Mouse (Mus musculus): ENCODE results near the gene Tpd52l2. TPM values are rescaled to one million over a fixed set of nuclear protein-coding genes. Genes with fewer than 3 reads are reported as not detected.
"Not testable (repeated sequence)": the region's sequence is repeated elsewhere in the genome, so short reads cannot be mapped to it uniquely, and the experiment has no call there.

Tpd52l2 gene
- polyA plus RNA-seq, 1 experiment, result 41.5 TPM

DNA sequence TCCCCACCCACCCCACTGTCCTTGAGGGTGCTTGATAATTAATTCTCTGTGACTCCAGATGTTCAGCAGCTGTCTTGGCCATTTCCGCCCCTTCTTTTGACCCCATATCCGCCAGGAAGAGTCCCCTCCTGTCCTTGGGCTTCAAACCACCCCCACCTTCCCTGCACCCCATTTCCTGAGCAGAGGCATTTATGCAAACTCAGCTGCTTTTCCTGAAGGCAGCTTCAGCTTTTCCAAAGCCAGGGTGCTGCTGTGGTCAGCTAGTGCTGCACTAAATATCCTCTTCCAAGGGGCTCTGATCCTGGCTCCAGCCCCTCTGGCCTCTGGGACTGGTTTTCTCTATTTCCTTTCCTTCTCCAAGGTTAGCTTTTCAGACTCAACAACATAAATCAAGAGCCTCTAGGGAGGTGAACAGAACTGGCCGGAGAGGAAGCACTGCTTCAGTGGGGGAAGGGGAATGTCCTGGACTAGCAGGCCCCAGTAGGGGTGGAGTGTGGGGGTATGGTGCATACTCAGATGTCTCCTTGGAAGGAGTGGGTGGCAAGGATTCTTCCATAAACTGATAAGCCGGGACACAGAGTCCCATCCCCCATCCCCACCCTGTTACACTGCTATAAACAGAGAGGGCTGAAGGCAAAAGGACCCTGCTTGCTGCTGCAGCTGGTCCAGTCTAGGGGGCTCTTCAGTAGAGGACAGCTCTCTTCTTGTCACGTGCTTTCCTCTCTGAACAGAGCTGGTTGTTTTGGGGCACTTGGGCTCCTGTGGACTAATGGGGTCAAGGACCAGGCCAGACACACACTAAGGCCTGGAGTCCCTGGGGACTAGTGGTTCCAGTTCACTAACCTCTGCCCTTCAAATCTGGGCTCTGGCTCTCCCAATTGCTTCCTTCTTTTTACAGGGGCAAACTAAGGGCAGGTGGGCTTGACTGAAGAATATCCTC lies 9.3 kb upstream of the Tpd52l2 start:
- no peak overlapping the region for H3K4me3 ChIP-seq (ENCODE audit: insufficient read depth, low read depth, low read length)
- 29% methylated on average over 5 of the region's 5 CpGs for WGBS
- H3K4me1 ChIP-seq (ENCODE audit: control insufficient read depth, insufficient read depth, low read length), result no peaks in the 10 kb centered on the region; the same call in 1 of the 2 replicates
- peak overlapping the region; percentile 89 for H3K27ac ChIP-seq (ENCODE audit: insufficient read depth, low read depth, low read length)
- H3K36me3 ChIP-seq (ENCODE audit: control insufficient read depth, insufficient read depth, low read length), result no peaks in the 10 kb centered on the region
- no peak for TF ChIP-seq CTCF (conservative IDR thresholded peaks at IDR 0.05; ENCODE audit: insufficient read depth, insufficient read length, low read depth, low read length)
- TF ChIP-seq POLR2A (IDR thresholded peaks at IDR 0.05; ENCODE audit: low read depth, low read length), result no peak
- DNase-seq, result peak; percentile 88
- H3K27me3 ChIP-seq (replicated peaks; ENCODE audit: control insufficient read depth, insufficient read depth, low read length), result no peaks in the 10 kb centered on the region

DNA sequence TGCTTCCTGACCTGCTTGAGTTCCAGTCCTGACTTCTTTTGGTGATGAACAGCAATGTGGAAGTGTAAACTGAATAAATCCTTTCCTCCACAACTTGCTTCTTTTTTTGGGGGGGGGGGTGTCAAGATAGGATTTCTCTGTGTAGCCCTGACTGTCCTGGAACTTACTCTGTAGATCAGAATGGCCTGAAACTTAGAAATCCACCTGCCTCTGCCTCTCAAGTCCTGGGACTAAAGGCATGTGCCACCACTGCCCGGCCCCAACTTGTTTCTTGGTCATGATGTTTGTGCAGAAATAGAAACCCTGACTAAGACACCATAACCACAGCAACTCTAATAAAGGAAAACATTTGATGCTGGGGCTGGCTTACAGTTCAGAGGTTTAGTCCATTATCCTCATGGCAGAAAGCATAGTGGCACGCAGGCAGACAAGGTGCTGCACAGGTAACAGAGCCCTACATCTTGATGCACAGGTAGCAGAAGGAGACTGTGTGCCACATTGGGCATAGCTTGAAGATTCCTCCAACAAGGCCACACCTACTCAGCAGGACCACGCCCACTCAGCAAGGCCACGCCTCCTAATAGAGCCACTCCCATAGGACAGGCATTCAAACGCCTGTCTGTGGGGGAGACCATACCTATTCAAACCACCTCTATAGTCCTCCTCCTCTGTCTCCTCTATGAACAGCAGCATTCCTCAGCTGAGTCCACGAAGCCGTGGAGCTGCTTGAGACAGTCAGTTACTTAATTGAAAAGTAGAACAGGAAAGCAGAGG lies 5.3 kb upstream of the Tpd52l2 start:
- H3K36me3 ChIP-seq (ENCODE audit: control insufficient read depth, insufficient read depth, low read length), result no peaks in the 10 kb centered on the region
- WGBS, result 48% methylated on average over 7 of the region's 7 CpGs
- H3K4me3 ChIP-seq (ENCODE audit: insufficient read depth, low read depth, low read length), result no peak overlapping the region
- TF ChIP-seq CTCF (conservative IDR thresholded peaks at IDR 0.05; ENCODE audit: insufficient read depth, insufficient read length, low read depth, low read length), result no peak
- TF ChIP-seq POLR2A (IDR thresholded peaks at IDR 0.05; ENCODE audit: low read depth, low read length), result no peak
- H3K4me1 ChIP-seq (ENCODE audit: control insufficient read depth, insufficient read depth, low read length), result no peaks in the 10 kb centered on the region; the same call in 1 of the 2 replicates
- DNase-seq, result peak; percentile 45
- H3K27me3 ChIP-seq (replicated peaks; ENCODE audit: control insufficient read depth, insufficient read depth, low read length), result no peaks in the 10 kb centered on the region
- no peak overlapping the region for H3K27ac ChIP-seq (ENCODE audit: insufficient read depth, low read depth, low read length)

GRCm38 (mm10) chr2:181492206-181492605 lies 4.7 kb upstream of the Tpd52l2 start:
- DNase-seq, result no peak
- H3K27me3 ChIP-seq (replicated peaks; ENCODE audit: control insufficient read depth, insufficient read depth, low read length), result no peaks in the 10 kb centered on the region
- H3K27ac ChIP-seq (ENCODE audit: insufficient read depth, low read depth, low read length), result no peak overlapping the region
- H3K4me3 ChIP-seq (ENCODE audit: insufficient read depth, low read depth, low read length), result no peak overlapping the region
- no peaks in the 10 kb centered on the region; the same call in 1 of the 2 replicates for H3K4me1 ChIP-seq (ENCODE audit: control insufficient read depth, insufficient read depth, low read length)
- H3K36me3 ChIP-seq (ENCODE audit: control insufficient read depth, insufficient read depth, low read length), result no peaks in the 10 kb centered on the region
- TF ChIP-seq POLR2A (IDR thresholded peaks at IDR 0.05; ENCODE audit: low read depth, low read length) (no peak), CTCF (conservative IDR thresholded peaks at IDR 0.05; ENCODE audit: insufficient read depth, insufficient read length, low read depth, low read length) (no peak)
- WGBS, result 35% methylated on average over 3 of the region's 3 CpGs

GRCm38 (mm10) chr2:181493156-181493927 lies 3.6 kb upstream of the Tpd52l2 start, which contains the start of gene Abhd16b:
TSS of gene Abhd16b (plus strand) at chr2:181493206.
- Histone ChIP-seq H3K4me1 (ENCODE audit: control insufficient read depth, insufficient read depth, low read length) (no peaks in the 10 kb centered on the region), H3K4me3 (ENCODE audit: insufficient read depth, low read depth, low read length) (no peak within 1 kb of the TSS), H3K27ac (ENCODE audit: insufficient read depth, low read depth, low read length) (no peak within 1 kb of the TSS), H3K36me3 (ENCODE audit: control insufficient read depth, insufficient read depth, low read length) (no peaks in the 10 kb centered on the region), H3K27me3 (replicated peaks; ENCODE audit: control insufficient read depth, insufficient read depth, low read length) (no peaks in the 10 kb centered on the region)
- no peak for TF ChIP-seq POLR2A (IDR thresholded peaks at IDR 0.05; ENCODE audit: low read depth, low read length)
- TF ChIP-seq CTCF (conservative IDR thresholded peaks at IDR 0.05; ENCODE audit: insufficient read depth, insufficient read length, low read depth, low read length), result no peak
- WGBS, result 66% methylated on average over 31 of the region's 31 CpGs
- DNase-seq, result no peak

DNA sequence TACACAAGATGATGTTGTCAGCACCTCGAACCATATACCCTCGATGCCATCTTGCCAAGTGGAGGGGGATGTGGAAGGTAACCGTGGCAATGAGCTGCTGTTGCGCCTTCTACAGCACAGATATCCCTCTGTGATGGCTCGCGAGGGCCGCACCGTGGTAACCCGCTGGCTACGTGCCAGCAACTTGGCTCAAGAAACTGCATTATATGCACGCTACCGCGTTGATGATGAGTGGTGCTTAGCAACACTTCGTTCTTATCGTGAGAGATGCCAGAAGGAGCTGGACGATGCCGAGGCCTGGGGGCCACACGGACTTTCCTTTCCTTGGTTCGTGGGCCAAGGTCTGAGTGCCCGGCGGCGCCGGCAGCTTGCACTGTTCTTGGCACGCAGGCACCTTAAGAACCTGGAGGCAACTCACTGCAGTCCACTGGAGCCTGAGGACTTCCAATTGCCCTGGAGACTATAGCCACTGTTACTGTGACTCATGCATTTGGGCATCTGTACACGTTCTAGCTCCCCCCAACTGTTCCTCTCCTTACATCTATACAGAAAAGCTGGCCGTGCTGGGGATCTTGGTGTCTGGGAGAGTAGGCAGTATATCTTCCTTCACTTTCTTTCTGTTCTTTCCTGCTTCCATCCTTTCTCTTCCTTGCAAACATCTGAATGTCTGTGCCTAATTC lies 2.5 kb upstream of the Tpd52l2 start:
- Histone ChIP-seq H3K4me3 (ENCODE audit: insufficient read depth, low read depth, low read length) (no peak overlapping the region), H3K4me1 (ENCODE audit: control insufficient read depth, insufficient read depth, low read length) (no peaks in the 10 kb centered on the region), H3K27me3 (replicated peaks; ENCODE audit: control insufficient read depth, insufficient read depth, low read length) (no peaks in the 10 kb centered on the region), H3K27ac (ENCODE audit: insufficient read depth, low read depth, low read length) (no peak overlapping the region), H3K36me3 (ENCODE audit: control insufficient read depth, insufficient read depth, low read length) (no peaks in the 10 kb centered on the region)
- 82% methylated on average over 26 of the region's 26 CpGs for WGBS
- no peak for DNase-seq
- TF ChIP-seq POLR2A (IDR thresholded peaks at IDR 0.05; ENCODE audit: low read depth, low read length), result no peak
- no peak for TF ChIP-seq CTCF (conservative IDR thresholded peaks at IDR 0.05; ENCODE audit: insufficient read depth, insufficient read length, low read depth, low read length)

GRCm38 (mm10) chr2:181495845-181496244 lies 1.1 kb upstream of the Tpd52l2 start:
- H3K4me3 ChIP-seq (ENCODE audit: insufficient read depth, low read depth, low read length); DNase-seq; H3K4me1 ChIP-seq (ENCODE audit: control insufficient read depth, insufficient read depth, low read length); H3K36me3 ChIP-seq (ENCODE audit: control insufficient read depth, insufficient read depth, low read length); H3K27me3 ChIP-seq (replicated peaks; ENCODE audit: control insufficient read depth, insufficient read depth, low read length); H3K27ac ChIP-seq (ENCODE audit: insufficient read depth, low read depth, low read length): not testable (repeated sequence)
- WGBS, result 48% methylated on average over 8 of the region's 8 CpGs

Measured in kidney, adult 2 months (tissue).